Comparison of ENCODE assay signal across 9 mouse cellular contexts in genomic region chr12:85629661-85630481, GRCm38 (mm10). TPM values are rescaled to one million over a fixed set of nuclear protein-coding genes. Genes with fewer than 3 reads are reported as not detected.
DNase-seq lines count a peak whose midpoint lies in the region; ATAC-seq and TF ChIP-seq lines count a peak whose summit lies in the region.
"Had no signal": no experiment of that assay in that cellular context is flagged by ENCODE, and none has a peak within 500 bp of the region (broad histone marks: within the 10 kb centered on the region; RNA-seq: fewer than 3 reads in every experiment).

No protein-coding gene starts in this region.

- no peak overlapping the region for H3K4me2 ChIP-seq in neural tube, embryonic 13.5 days
- H3K4me2 ChIP-seq in hindbrain, embryonic 16.5 days (ENCODE audit: low read length), result no peak overlapping the region

- peaks cover 35% of the 10 kb centered on the region for H3K36me3 ChIP-seq in neural tube, embryonic 13.5 days
- peaks cover 11% of the 10 kb centered on the region for H3K36me3 ChIP-seq in hindbrain, embryonic 16.5 days (ENCODE audit: control insufficient read depth, insufficient read depth, low read length)
- H3K36me3 ChIP-seq in midbrain, embryonic 10.5 days, result no peaks in the 10 kb centered on the region

- TF ChIP-seq CTCF in layer of hippocampus, adult 2 months (conservative IDR thresholded peaks at IDR 0.05), result no peak

- no peaks in the 10 kb centered on the region for H3K9me3 ChIP-seq in neural tube, embryonic 13.5 days
- no peaks in the 10 kb centered on the region for H3K9me3 ChIP-seq in hindbrain, embryonic 16.5 days (ENCODE audit: control insufficient read depth, low read length)
- no peaks in the 10 kb centered on the region for H3K9me3 ChIP-seq in midbrain, embryonic 10.5 days (replicated peaks)

- WGBS in neural tube, embryonic 13.5 days, result 78% methylated on average over 21 of the region's 21 CpGs
- 70% methylated on average over 21 of the region's 21 CpGs for WGBS in hindbrain, embryonic 16.5 days
- WGBS in midbrain, embryonic 10.5 days, result 89% methylated on average over 21 of the region's 21 CpGs

- ATAC-seq in neural tube, embryonic 13.5 days (ENCODE audit: low read depth), result no peak; the same call in 1 of the 2 replicates
- ATAC-seq in common myeloid progenitor, adult 5-6 weeks (replicated peaks; ENCODE audit: low read depth, poor library complexity, severe bottlenecking), result peak; percentile 94
- peak; percentile 75 for ATAC-seq in hindbrain, embryonic 16.5 days

- no peak for DNase-seq in neural tube, embryonic 10.5 days (ENCODE audit: extremely low spot score, low spot score)
- DNase-seq in naive thymus-derived CD4-positive, alpha-beta T cell, adult 2 months (ENCODE audit: low read depth), result peak; percentile 29
- DNase-seq in midbrain, embryonic 10.5 days (ENCODE audit: low spot score), result no peak
- no peak for DNase-seq in layer of hippocampus, adult 2 months (ENCODE audit: low spot score in 2 of 2)
- no peak for DNase-seq in urinary bladder, postnatal 4 days (ENCODE audit: low spot score in 2 of 2)

- peak overlapping the region; percentile 52; the same call in 1 of the 2 replicates for H3K9ac ChIP-seq in neural tube, embryonic 13.5 days
- H3K9ac ChIP-seq in hindbrain, embryonic 16.5 days (ENCODE audit: low read depth, low read length), result no peak overlapping the region

- H3K4me1 ChIP-seq in neural tube, embryonic 13.5 days (replicated peaks), result peaks cover 27% of the 10 kb centered on the region
- peaks cover 7% of the 10 kb centered on the region for H3K4me1 ChIP-seq in hindbrain, embryonic 16.5 days (ENCODE audit: control insufficient read depth, insufficient read depth, low read depth, low read length)
- H3K4me1 ChIP-seq in midbrain, embryonic 10.5 days, result no peaks in the 10 kb centered on the region

- no peaks in the 10 kb centered on the region for H3K27me3 ChIP-seq in neural tube, embryonic 13.5 days
- no peaks in the 10 kb centered on the region for H3K27me3 ChIP-seq in hindbrain, embryonic 16.5 days (replicated peaks; ENCODE audit: control insufficient read depth, insufficient read depth, low read length)
- no peaks in the 10 kb centered on the region for H3K27me3 ChIP-seq in midbrain, embryonic 10.5 days (ENCODE audit: low read depth, poor library complexity, severe bottlenecking)

- no peak overlapping the region for H3K4me3 ChIP-seq in neural tube, embryonic 13.5 days
- no peak overlapping the region for H3K4me3 ChIP-seq in hindbrain, embryonic 16.5 days (ENCODE audit: low read length)
- no peak overlapping the region for H3K4me3 ChIP-seq in midbrain, embryonic 10.5 days
- H3K4me3 ChIP-seq in layer of hippocampus, adult 2 months, result no peak overlapping the region

- H3K27ac ChIP-seq in neural tube, embryonic 13.5 days (replicated peaks), result 0 out of 2 replicates have a peak overlapping the region, but pooled peaks have one; percentile 24
- H3K27ac ChIP-seq in hindbrain, embryonic 16.5 days (ENCODE audit: low read depth, low read length), result 0 out of 2 replicates have a peak overlapping the region, but pooled peaks have one; percentile 19
- no peak overlapping the region for H3K27ac ChIP-seq in midbrain, embryonic 10.5 days (replicated peaks)
- no peak overlapping the region for H3K27ac ChIP-seq in layer of hippocampus, adult 2 months

RNA-seq across cellular contexts. Expression of gene Jdp2, which starts 31.0 kb away (rescaled TPM):
- polyA plus RNA-seq in neural tube, embryonic 13.5 days (2015; fragmentation: Nextera tagmentation; extraction: Ambion mirVana), result 0.41 and 0.53 TPM in 2 replicates
- 16.7 and 20.9 TPM in 2 replicates for total RNA-seq in common myeloid progenitor, adult 5-6 weeks (2017)
- 0.26 and 0.56 TPM in 2 replicates for polyA plus RNA-seq in hindbrain, embryonic 16.5 days (2015; fragmentation: Nextera tagmentation; extraction: Ambion mirVana)
- 0.49 TPM in 1 of 2 replicates, not detected in the other for polyA plus RNA-seq in midbrain, embryonic 10.5 days (2016; fragmentation: Nextera tagmentation; extraction: Ambion mirVana)
- 10 to 100 TPM; 48.2 to 49.5 TPM for total RNA-seq in layer of hippocampus, adult 2 months (2021)

RNA-seq across cellular contexts. Expression of gene Batf, which starts 56.6 kb away (rescaled TPM):
- polyA plus RNA-seq in neural tube, embryonic 13.5 days (2015; fragmentation: Nextera tagmentation; extraction: Ambion mirVana), result 0.85 and 0.96 TPM in 2 replicates
- 31.9 and 38.9 TPM in 2 replicates for total RNA-seq in common myeloid progenitor, adult 5-6 weeks (2017)
- 1.2 and 1.3 TPM in 2 replicates for polyA plus RNA-seq in hindbrain, embryonic 16.5 days (2015; fragmentation: Nextera tagmentation; extraction: Ambion mirVana)
- polyA plus RNA-seq in midbrain, embryonic 10.5 days (2016; fragmentation: Nextera tagmentation; extraction: Ambion mirVana), result 1.8 and 2.6 TPM in 2 replicates
- under 1 TPM; 0.41 to 0.64 TPM for total RNA-seq in layer of hippocampus, adult 2 months (2021)
- total RNA-seq: gastrocnemius, postnatal 36 days had no signal

Comparison
In these comparisons a context has a peak if more than half of its experiments do, and no peak if none do; other contexts are left out.
1. H3K27ac ChIP-seq: peak in neural tube, embryonic 13.5 days (single experiment) and hindbrain, embryonic 16.5 days (single experiment); none in midbrain, embryonic 10.5 days (single experiment) and layer of hippocampus, adult 2 months (single experiment).